Mouse (Mus musculus) ovary, adult 18-20 months (tissue): ENCODE results near the gene Tmem178b.

ENCODE experiments used
- DNase-seq: peaks from one replicate; pipeline ENCODE4 v3.0.0; 2022; ENCODE audit warnings: low spot score, mixed read lengths

Tmem178b gene

GRCm38 (mm10) chr6:40015711-40016460, 142.8 kb downstream of the Tmem178b start:
- DNase-seq = no peak

GRCm38 (mm10) chr6:40019396-40019795, 146.3 kb downstream of the Tmem178b start:
- no peak for DNase-seq

GRCm38 (mm10) chr6:40023592-40024335, 150.7 kb downstream of the Tmem178b start:
- no peak for DNase-seq

DNA sequence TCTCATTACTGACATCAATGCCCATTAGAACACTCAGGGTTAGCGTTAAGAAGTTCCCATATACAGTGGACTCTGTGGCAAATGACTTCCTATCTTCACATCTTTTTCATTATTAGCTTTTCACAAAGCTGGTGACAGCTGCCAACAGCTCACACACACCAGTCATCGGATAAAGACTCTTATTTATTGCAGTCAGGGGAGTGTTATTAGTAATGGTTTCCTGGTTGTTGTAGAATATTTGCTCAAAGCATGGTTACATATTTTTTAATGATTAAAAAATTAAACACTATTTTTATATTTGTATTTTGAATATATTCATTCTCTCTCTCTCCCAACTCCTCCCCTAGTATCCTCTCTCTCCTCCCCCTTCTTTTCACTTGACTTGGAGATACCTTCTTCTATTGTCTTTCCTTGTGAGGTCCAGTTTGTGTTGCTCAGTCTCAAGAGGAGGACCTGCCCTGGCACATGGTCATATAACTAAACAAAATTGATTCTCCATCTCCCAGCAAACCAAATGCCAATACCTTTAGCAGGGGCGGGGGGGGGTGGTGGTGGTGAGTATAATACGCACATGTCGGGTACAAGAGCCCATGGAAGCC, 151.4 kb downstream of the Tmem178b start:
- no peak for DNase-seq

- no peak for DNase-seq
Measured at GRCm38 (mm10) chr6:40032901-40033300, 159.8 kb downstream of the Tmem178b start.

GRCm38 (mm10) chr6:40033935-40034334, 160.9 kb downstream of the Tmem178b start:
- DNase-seq = no peak

- DNase-seq = no peak
Measured at GRCm38 (mm10) chr6:40048969-40049908, 176.2 kb downstream of the Tmem178b start.

DNA sequence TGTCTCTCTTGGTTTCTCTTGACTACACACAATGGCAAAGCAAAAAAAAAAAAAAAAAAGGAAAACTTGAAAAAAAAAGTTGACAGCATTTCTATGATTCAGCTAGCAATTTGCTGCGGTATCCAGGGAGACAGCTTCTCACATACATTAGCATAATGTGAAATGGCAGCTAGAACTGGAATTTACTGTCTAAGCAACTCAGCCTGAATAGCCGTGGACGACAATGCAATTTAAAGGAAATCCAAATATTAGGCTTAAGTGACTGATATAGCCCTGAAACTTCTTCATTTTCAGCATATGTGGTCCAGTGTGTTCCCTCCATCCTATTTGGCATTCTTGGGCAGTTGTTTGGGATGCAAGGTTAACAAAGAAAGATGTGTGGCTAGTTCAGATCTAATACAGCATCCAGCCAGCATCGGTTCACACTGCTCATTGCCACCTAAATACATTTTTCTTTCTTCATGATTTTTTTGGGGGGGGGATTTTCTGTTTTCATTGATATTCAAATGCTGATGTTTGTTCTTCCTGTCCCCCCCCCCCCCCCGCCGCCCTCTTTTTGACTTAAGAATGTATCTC, 176.9 kb downstream of the Tmem178b start:
- no peak for DNase-seq

DNA sequence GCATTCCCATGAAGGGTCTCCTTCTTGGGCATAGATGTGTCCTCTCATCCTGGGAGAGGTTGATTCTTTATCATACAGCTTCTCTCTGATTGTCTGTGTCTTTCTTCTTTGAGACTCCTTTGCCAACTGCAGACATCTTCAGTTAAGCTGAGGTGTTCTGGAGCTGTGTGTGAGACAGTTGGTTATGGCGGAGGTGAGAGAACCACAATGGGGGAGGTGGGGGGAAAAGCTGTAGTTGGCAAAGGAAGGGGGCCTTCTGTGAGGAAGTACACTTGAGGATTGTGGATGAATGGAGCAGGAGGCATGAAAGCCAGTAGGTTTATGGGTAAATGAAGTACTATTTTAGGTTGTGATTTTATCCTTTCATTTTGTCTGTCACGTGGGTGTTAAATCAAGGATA, 178.6 kb downstream of the Tmem178b start:
- no peak for DNase-seq

- no peak for DNase-seq
Measured at GRCm38 (mm10) chr6:40052593-40052992, 179.5 kb downstream of the Tmem178b start.

DNA sequence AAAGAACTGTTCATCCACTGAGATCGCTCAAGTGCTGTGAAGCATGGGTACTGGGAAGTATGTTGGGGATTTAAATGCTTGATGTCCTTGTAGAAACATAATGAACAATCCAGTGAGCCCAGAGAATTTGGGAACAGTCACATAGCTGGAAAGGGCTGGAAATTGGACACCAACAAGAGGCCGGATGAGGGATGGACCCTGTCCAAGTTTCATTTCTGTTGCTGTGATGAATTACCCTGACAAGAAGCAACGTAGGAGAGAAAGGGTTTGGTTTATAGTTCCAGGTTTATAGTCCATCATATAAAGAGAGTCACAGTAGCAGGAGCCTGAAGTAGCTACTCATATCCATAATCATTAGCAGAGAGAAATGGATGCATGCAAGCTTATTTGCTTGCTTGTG, 186.4 kb downstream of the Tmem178b start:
- DNase-seq = no peak

DNA sequence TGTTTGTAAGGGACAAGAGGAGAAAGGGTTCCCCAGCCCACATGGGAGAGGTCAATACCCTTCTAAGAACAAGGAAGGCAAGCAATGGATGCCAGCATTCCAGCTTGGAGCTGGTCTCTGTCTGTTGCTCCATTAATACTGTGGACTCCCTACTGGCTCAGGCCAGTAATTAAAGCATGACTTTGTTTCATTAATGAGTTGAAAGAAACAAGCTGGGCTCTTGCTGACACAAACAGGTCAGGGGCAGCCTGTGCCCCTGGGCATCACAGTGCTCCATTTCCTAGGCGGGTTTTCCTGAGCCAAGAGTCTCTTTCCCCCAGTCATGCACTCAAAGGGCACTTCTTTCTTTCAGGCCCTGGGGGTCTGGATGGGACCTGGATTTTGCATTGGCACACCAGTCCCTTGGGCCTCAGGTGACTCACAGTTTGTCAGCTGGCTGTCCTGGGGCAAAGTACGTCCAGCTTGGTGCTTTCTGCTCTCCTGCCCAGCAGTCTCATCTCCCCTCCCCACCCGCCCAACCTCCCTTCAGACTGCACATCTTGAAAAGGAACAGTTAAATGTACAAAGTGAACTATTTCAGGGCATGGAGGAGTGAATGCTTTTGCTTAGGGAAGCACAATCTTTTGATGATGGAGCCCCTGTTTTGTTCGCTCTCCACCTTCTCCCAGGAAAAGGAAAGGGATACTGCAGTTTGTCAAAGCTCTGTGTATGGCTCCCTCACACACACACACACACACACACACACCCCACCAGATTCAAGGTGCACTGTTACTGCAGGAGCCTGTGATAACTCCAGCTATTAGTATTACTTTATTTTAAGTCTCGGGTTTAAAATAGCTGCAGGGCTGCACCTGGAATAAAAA, 188.5 kb downstream of the Tmem178b start:
- DNase-seq = no peak

- no peak for DNase-seq
Measured at GRCm38 (mm10) chr6:40062190-40062501, 189.1 kb downstream of the Tmem178b start.

- DNase-seq = no peak
Measured at GRCm38 (mm10) chr6:40063438-40063837, 190.4 kb downstream of the Tmem178b start.

GRCm38 (mm10) chr6:40063899-40064298, 190.8 kb downstream of the Tmem178b start:
- no peak for DNase-seq

GRCm38 (mm10) chr6:40064342-40064741, 191.3 kb downstream of the Tmem178b start:
- DNase-seq = no peak

GRCm38 (mm10) chr6:40068467-40068866, 195.4 kb downstream of the Tmem178b start:
- no peak for DNase-seq

DNA sequence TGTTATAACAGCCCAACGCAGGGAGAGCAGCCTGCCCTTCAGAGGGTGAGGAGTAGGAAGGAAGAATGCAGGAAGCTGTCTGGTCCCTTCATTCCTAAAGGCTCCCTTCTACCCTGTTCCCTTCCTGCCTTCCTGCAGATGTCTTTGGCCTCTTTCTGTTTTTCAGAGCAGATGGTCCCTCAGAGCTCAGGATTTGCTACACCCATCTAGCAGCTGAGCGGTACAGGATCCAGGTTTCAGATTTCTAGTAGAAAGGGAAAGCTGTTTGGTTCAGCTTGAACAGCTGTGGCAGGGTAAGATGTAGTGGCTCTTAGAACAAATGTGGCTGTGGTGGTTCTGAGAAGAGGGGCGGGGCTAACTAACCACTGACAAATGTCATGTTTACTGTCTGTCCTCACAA, 197.9 kb downstream of the Tmem178b start:
- no peak for DNase-seq

DNA sequence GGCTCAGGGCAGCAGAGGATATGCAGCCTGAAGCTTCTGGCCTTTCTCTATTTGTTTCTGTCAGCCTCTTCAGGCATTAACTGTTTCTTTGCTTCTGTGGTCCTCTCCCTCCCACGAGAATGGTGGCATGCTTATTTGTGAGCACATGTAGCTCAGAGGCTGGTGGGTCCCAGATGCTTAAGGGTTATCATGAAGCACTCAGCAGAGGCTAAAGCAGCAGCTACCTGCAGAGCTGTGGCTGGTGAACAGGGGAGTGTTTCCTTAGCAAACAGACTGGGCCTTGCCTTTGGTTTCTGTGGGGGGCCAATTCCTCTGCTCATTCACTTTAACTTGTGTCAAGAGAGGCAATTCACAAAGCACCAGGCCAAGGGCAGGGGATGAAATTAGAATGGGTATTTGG, 203.0 kb downstream of the Tmem178b start:
- DNase-seq = no peak

GRCm38 (mm10) chr6:40076670-40077313, 203.7 kb downstream of the Tmem178b start:
- DNase-seq = no peak
